Mouse (Mus musculus) layer of hippocampus, adult 11-12 months (tissue): Measurements from ENCODE around the gene Gapdhs.
"Not testable (repeated sequence)": the region's sequence is repeated elsewhere in the genome, so short reads cannot be mapped to it uniquely, and the experiment has no call there.

Experiments
- DNase-seq: peaks from one replicate; pipeline ENCODE4 v3.0.0; 2022; ENCODE audit warnings: low spot score

Gene Gapdhs

GRCm38 (mm10) chr7:30743617-30744016, at the start of gene Gapdhs:
Gene Gapdhs, minus strand, starts transcription at chr7:30743681.
- DNase-seq, result not testable (repeated sequence)

- no peak for DNase-seq
These were observed 48.4 kb upstream of the Gapdhs start for GRCm38 (mm10) chr7:30791921-30792320.

- DNase-seq, result no peak
These were observed 46.7 kb upstream of the Gapdhs start for GRCm38 (mm10) chr7:30790141-30790540.

DNA sequence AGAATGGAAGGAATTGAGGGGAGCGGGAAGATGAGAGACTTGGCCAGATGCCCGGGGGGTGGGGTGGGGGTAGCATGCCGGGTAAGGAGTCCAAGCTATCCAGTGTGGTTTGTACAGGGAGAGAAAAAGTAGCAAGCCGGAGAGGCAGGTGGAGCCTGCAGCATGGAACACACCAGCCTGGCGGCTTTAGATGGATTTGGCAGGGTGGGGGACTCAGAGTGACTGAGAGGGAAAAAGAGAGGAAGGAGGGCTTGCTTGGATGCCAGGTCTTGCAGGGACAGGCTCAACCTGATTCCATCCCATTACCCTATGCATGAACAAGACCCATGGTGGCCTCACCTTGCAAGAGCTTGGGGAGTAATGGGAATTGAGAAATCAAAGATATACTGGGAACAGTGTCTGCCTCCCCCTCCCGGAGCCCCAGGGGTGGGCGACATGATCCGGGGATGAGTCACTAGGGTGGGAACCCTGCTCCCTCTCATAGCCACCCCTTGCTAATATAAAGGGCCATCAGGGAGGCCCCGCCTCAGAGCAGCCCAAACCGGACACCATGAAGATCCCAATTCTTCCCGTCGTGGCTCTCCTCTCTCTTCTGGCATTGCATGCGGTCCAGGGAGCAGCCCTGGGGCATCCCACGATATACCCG, 44.0 kb upstream of the Gapdhs start, which contains the start of gene Krtdap:
Krtdap (plus strand) TSS at position 520 of the 646 bp plus-strand sequence.
- DNase-seq, result no peak

DNA sequence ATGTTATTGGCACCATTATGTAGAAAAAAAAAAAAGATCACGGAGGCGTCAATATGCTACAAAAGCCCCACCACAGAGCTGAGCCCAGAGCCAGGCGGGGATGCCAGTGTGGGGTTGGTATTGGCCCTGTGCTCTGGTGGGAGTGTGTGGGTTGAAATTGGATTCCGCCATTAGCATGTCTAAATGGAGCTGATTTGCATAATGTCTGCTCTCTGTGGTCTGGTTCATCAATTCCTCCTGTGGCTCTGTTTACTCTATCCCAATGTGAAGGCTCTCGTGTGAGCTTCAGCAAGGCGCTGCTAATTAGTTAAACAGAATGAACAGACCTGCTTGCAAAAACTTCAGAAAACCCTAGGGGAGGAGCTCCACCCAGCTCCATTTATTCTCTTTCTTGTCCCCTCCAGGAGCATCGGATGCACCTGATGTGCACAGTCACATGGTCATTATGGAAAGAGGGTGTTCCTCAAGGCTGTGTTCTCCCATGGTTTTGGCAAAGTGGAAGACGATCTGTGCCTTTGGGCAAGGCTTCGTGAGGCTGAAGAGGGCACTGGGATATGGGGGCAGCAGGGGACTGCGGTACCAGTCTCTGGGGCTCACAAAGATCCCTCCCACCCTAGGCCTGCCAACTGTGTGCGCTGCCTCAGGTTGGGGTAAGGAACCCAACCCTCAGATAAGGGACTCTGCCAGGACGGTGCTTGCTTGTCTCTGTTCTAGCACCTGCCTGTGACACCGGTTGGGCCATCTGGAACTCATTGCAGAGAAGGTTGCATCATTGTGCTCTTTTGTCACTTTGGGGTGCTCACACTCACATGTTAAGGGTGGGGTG, 42.5 kb upstream of the Gapdhs start:
- DNase-seq, result peak; percentile 43

- no peak for DNase-seq
These were observed 41.7 kb upstream of the Gapdhs start for GRCm38 (mm10) chr7:30785154-30785553.

- no peak for DNase-seq
These were observed 39.2 kb upstream of the Gapdhs start for GRCm38 (mm10) chr7:30782658-30783057.

- DNase-seq, result no peak
These were observed 38.3 kb upstream of the Gapdhs start for GRCm38 (mm10) chr7:30781792-30782191.

DNA sequence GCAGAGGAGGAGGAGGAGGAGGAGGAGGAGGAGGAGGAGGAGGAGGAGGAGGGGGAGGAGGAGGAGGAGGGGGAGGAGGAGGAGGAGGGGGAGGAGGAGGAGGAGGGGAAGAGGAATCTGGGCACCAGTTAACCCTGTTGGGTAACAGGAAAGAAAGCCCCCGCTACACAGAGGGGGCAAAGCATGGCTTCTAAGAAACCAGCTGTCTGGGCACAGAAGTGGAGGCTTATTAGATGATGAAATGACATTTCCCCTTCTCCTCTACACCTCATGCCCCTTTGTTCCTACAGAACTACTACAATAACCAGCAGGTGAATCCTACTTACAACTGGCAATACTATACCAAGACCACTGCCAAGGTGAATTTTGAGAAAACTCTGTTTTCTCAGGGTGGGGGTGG, 34.4 kb upstream of the Gapdhs start:
- no peak for DNase-seq

DNA sequence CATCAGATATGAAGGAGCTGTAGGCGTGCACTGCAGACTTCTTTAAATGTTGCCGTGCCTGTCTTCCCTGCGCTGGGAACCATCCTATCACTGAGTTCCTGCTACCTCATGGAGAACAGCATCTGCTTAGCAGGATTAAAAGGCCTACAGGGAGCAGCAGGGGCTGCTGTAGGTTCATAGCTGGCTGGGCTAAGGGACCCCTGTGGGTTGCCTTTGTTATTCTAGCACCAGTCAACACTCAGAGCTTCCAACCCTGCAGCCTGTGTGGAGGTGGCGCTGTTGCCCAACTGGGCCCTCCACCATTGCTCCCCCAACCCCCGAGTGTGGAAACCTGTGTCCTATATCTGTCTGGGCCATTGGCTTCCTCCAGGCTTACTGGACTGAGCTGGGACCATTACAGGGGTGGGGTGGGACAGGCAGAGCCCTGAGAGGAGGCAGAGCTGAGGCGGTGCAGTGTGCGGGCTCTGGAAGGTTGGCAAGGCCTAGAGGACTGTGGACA, 33.6 kb upstream of the Gapdhs start:
- DNase-seq, result no peak

DNA sequence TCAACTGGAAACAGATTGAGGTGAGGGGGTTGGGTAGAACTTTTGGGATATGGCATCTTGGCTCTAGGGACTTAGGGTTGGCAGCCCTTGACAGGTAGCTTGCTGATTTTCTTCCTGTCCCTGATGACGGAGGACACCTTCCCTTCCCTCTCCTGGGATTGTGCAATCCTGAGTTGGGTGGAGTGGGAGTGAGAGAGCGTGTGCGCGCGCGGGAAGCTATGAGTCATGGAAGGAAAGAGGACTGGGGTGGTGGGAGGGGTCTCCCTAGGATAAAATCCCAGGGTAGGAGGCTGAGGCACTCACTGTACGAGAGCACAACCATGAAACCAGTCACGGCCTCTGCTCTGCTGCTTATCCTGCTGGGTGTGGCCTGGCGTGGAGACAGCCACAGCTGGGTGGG, 32.6 kb upstream of the Gapdhs start:
- no peak for DNase-seq

DNA sequence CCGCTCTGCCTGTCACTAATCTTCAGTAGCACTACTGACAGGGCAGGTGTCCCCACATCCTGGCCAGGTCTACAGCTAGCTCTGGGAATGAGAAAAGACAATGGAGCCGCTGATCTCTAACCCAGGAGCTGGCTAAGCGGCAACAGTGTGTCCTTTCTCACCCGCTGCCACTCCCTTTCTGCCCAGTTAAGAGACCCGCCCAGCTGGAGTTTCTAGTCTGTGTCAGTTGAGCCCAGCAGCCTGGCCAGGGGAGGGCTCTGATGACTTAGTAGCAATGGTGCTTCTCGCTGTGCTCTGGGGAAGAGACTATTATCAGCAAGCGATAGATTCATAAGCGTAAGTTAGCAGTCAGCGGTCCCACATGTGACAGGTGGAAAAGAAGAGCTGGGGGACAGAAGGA, 25.8 kb upstream of the Gapdhs start:
- DNase-seq, result no peak

DNA sequence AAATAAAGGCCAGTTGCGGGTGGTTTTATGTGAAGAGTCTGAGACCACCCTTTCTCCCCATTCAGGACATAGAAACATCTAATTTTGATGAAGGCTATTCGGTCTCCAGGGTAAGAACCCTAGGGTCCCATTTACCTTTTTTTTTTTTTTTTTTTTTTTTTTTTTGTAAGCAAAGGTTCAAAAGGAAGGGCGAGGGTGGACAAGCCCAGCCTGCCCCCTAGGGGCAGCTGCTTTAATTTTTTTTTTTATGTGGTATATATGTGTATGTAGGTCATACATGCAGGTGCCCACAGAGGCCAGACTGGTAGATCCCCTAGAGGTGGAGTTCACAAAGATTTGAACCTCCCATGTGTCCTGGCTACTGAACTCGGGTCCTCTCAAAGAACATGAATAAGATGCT, 22.9 kb upstream of the Gapdhs start:
- no peak for DNase-seq

DNA sequence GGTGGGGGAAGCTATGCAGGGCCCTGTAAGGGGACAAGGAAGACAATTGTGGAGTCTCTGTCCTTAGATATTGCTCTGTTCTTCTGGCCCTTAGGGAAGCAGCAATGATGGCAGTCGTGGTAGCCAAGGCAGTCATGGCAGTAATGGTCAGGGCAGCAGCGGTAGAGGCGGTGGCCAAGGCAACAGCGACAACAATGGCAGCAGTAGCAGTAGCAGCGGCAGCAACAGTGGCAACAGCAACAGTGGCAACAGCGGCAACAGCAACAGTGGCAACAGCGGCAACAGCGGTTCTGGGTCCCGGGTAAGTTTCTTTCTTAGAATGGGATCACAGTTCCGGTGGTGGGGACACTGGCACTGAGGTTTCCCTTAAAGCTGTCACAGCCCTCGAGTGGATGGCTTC, 21.7 kb upstream of the Gapdhs start:
- DNase-seq, result no peak

DNA sequence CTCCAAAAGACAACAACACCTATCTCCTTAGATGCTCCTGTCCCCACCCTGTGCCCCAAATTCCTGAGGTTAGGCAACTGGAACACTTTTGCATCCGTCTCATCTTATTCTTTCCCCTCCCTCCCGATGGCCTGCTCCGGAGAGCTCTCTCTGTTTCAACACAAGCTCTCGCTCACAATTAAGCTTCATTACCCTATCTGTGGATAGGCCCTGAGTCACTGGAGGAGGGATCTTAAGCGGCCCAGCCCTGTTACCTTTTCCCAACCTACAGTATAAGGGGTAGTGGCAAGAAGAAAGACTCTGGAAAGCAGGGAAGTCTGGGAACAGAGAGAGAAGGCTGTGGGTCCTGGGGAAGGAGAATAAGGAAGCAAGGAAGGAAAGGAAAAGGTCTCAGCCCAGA, 20.0 kb upstream of the Gapdhs start, which contains the start of gene Dmkn:
Dmkn (plus strand) TSS at position 301 of the 400 bp plus-strand sequence.
- no peak for DNase-seq

GRCm38 (mm10) chr7:30761769-30762352, 18.4 kb upstream of the Gapdhs start:
- DNase-seq, result no peak

- no peak for DNase-seq
These were observed 15.4 kb upstream of the Gapdhs start for GRCm38 (mm10) chr7:30758853-30759252.

DNA sequence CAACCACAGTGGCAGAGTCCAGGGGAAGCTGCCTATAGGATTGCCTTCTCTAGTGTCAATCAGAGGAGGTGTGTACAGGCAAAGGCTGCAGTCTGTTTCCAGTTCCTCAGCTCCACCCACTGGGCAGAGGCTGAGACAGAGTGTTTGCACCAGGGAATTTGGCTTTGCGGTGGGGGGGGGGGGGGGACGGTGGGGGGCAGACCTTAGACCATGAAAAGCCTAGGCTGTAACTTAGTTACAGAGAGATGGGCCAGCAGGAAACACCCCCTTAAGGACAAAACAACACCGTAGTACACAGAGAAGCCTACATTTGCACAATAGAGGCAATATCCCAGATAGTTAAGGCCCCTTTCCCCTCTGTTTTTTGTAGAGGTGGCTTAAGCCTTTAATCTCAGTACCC, 13.5 kb upstream of the Gapdhs start:
- no peak for DNase-seq

DNA sequence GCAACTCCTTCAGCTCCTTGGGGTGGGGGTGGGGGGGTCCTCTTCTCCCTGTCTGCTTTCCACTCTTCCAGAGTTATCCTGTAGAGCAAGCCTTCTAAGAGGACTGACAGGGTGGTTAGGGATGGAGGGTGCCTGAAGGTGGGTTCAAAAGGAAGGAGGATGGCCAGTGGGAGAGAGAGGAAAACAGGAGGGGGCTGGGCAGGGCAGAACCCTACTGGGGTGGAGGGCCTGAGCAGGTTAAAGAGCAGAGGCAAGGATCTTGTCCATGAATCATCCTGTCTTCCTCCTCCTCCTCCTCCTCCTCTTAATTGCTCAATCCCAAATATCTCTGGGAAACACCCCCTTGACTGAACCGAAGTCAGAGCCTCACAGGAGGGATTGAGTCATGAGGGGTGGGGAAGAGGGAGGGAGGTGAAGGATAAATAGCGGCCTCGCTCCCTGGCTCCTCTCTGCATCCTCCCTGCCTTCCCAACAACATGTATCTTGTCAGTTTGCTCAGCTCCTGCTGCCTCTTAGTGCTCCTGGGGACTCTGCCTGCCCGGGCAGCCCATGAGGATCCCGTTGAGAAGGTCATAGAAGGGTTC, 7.7 kb upstream of the Gapdhs start, which contains the start of gene Sbsn:
Sbsn (plus strand) TSS at position 386 of the 584 bp plus-strand sequence.
- DNase-seq, result no peak

GRCm38 (mm10) chr7:30749824-30750606, 6.5 kb upstream of the Gapdhs start:
- no peak for DNase-seq

DNA sequence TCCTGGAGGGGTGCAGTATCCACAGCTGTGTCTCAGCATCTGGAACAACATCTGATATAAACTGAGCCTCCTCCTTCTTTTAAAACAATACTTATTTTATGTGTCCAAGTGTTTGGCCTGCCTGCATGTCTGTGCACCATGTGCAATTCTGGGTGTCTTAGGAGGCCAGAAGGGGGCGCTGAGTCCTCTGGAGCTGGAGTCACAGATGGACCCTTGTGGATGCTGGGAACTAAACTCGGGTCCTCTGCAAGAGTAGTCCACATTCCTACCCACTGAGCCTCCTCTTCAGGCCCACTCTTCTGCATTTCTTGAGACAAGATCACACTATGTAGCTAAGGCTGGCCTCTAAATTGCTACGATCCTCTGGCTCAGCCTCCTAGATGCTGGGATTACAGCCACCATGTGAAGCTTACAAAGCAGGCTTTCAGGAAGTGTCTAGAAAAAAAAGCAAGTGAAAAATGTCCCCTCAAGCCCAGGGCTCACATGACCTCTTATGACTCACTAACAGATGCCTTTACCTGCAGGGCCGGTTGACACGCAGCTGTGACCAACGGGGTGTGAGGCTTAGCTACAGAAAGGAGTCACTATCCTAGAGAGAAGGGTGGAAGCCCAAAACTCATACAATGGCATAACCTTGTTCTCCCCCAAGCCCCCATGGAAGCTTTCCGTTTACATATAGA, 4.2 kb upstream of the Gapdhs start:
- no peak for DNase-seq
